Mouse (Mus musculus) G1E (cell line): ENCODE measurements around the gene Grm3. TPM values are rescaled to one million over a fixed set of nuclear protein-coding genes. Genes with fewer than 3 reads are reported as not detected.

Experiments
- ATAC-seq: 2 replicates; pipeline ENCODE4 v1.8.0; 2016; ENCODE audit warnings: mild to moderate bottlenecking; ENCODE audit not compliant: insufficient number of reproducible peaks, poor library complexity, low FRiP score, severe bottlenecking; ENCODE audit errors: extremely low read depth
- DNase-seq: peaks from one replicate; pipeline ENCODE4 v3.0.0; 2012; ENCODE audit warnings: low spot score
- H3K27me3 ChIP-seq: 2 replicates; pipeline ENCODE4 v1.6.1; 2012; ENCODE audit warnings: mild to moderate bottlenecking, low read length, inconsistent platforms; ENCODE audit not compliant: insufficient read depth
- H3K36me3 ChIP-seq: replicated peaks from 2 replicates; pipeline ENCODE3; 2012; ENCODE audit warnings: mild to moderate bottlenecking, inconsistent platforms
- H3K4me1 ChIP-seq: 2 replicates; pipeline ENCODE4 v1.6.1; 2012; ENCODE audit warnings: low read depth, low read length, inconsistent platforms, mixed read lengths; ENCODE audit not compliant: insufficient read depth
- H3K4me3 ChIP-seq: 2 replicates; pipeline ENCODE4 v1.5.1; 2012; ENCODE audit warnings: low read depth, mild to moderate bottlenecking, inconsistent platforms, low read length, moderate library complexity, mixed read lengths
- H3K9me3 ChIP-seq: replicated peaks from 2 replicates; pipeline ENCODE4 v1.6.1; 2012; ENCODE audit warnings: inconsistent platforms
- CTCF ChIP-seq: IDR thresholded peaks from 2 replicates; pipeline ENCODE4 v1.5.1; 2012; ENCODE audit warnings: low read depth, low read length, inconsistent platforms, mixed read lengths
- GATA1 ChIP-seq: IDR thresholded peaks from 2 replicates; pipeline ENCODE4 v1.6.1; 2012; ENCODE audit warnings: borderline replicate concordance, low read length, inconsistent platforms, mixed read lengths
- GATA2 ChIP-seq: IDR thresholded peaks from 2 replicates; pipeline ENCODE4 v1.6.1; 2012; ENCODE audit warnings: low read depth, low read length, inconsistent platforms, borderline replicate concordance
- POLR2AphosphoS5 ChIP-seq: IDR thresholded peaks from 2 replicates; pipeline ENCODE4 v1.6.1; 2012; ENCODE audit warnings: low read depth, low read length, inconsistent platforms; ENCODE audit not compliant: insufficient replicate concordance
- TAL1 ChIP-seq: conservative IDR thresholded peaks from 2 replicates; pipeline ENCODE4 v1.6.1; 2012; ENCODE audit warnings: low read depth, low read length, inconsistent platforms, mixed read lengths
- polyA plus RNA-seq: library from polyadenylated mRNA; stranded (reverse); fragments of >175 nt; gene quantifications from 2 replicates; pipeline ENCODE4 v1.2.3, GENCODE M21; 2012
- total RNA-seq, 2 experiments: library from RNA; stranded (forward) in 1 of 2; stranded (reverse) in 1 of 2; fragments of 200-1000 nt in 1 of 2; fragments of >200 nt in 1 of 2; fragmentation: Nextera tagmentation in 1 of 2; gene quantifications; 2 replicates each; pipeline ENCODE4 v1.2.3; 2014 to 2017

Grm3 gene
- total and polyA plus RNA-seq, 3 experiments: 0.05 TPM; not detected in 2

DNA sequence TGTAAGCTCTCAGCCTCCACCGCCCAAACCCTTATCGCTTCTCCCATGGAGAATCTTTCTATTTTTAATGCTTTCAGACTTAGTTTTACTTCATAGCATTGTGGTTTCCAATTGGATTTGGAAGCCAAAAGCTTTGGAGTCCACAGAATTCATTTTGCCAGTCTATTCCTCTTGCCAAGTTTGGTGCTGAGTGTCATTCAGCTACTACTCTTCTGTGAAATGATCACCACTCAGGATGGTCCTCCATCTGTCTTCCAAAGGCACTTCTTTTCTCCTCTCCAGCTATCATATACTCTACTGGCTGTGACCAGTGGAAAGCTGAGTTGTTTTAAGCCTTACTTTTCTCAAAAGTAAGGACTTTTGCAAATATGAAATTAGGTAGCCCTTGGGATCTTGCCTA is 86.4 kb downstream of the Grm3 start:
- no peaks in the 10 kb centered on the region for H3K4me1 ChIP-seq

DNA sequence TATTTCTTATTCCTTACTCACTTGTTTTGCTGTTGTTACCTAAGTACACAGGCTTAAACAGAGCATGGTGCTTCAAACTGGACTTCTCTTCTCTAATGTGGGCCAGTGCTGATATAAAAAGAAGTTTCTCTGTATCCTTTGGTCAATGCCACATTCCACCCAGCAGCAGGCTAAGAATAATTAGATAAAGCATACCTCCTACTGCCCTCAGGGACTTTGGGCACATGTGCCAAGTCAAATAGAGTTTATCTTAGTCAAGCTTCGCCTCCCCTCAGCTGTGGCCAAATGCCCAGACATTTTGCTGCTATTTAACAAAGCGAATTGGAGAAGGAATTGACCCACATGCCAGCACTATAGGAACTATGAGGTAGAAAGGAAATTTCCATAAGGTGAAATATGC is 97.8 kb downstream of the Grm3 start:
- H3K27me3 ChIP-seq: no peaks in the 10 kb centered on the region
- no peaks in the 10 kb centered on the region for H3K36me3 ChIP-seq
- no peaks in the 10 kb centered on the region for H3K4me1 ChIP-seq
- no peak for TF ChIP-seq GATA1
- TF ChIP-seq CTCF: no peak
- no peak for TF ChIP-seq GATA2
- TF ChIP-seq POLR2AphosphoS5: no peak
- TF ChIP-seq TAL1: no peak
- H3K4me3 ChIP-seq: no peak overlapping the region
- H3K9me3 ChIP-seq: no peaks in the 10 kb centered on the region
- DNase-seq (no peak), ATAC-seq (no peak)

More for the DNA sequence above, 86.4 kb downstream of the Grm3 start:
- no peak overlapping the region for H3K4me3 ChIP-seq
- TF ChIP-seq POLR2AphosphoS5: no peak
- no peak for TF ChIP-seq CTCF
- TF ChIP-seq GATA1: no peak
- TF ChIP-seq GATA2: no peak
- TF ChIP-seq TAL1: no peak
- no peaks in the 10 kb centered on the region for H3K9me3 ChIP-seq
- ATAC-seq (no peak), DNase-seq (no peak)
- no peaks in the 10 kb centered on the region for H3K36me3 ChIP-seq
- no peaks in the 10 kb centered on the region for H3K27me3 ChIP-seq

DNA sequence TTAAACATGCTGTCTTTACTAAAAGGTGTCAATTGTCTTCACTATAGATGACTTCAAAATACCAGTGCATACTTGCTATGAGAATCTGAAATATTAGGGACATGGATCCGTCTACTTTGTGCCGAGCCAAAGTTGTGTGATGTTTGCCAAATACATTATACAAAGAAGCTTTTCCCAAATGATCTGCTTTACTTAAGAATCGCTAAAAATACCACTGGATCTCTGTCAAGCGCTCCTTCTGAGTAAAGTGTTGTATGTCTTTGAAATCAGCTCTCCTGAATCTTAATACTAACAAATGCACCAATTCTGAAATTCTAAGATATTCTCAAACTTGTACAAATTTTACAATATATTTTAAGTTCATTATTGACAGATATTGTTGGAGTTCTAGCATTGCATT is 100.6 kb downstream of the Grm3 start:
- DNase-seq (no peak), ATAC-seq (no peak)
- TF ChIP-seq GATA1 (no peak), POLR2AphosphoS5 (no peak), CTCF (no peak), TAL1 (no peak), GATA2 (no peak)
- no peaks in the 10 kb centered on the region for H3K36me3 ChIP-seq
- H3K9me3 ChIP-seq: no peaks in the 10 kb centered on the region
- no peaks in the 10 kb centered on the region for H3K27me3 ChIP-seq
- no peak overlapping the region for H3K4me3 ChIP-seq
- H3K4me1 ChIP-seq: no peaks in the 10 kb centered on the region

DNA sequence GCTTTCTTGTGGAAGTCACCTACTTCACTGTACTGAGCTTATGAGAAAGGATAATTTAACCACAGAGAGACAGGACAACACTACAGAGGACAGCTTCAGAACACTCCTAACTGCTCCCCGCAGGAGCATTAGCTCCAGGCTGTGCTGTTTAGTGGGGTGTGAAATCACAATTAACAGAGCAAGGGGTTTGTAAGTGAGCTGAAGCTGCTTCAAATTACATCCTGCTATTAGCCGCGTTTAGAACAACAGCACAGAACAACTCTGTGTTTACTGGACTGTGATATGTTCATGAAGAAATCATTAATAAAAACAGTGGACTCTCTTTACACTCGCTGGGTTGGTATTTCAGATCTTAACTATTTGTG is 101.9 kb downstream of the Grm3 start:
- no peaks in the 10 kb centered on the region for H3K36me3 ChIP-seq
- no peaks in the 10 kb centered on the region for H3K4me1 ChIP-seq
- DNase-seq (no peak), ATAC-seq (no peak)
- H3K9me3 ChIP-seq: no peaks in the 10 kb centered on the region
- H3K4me3 ChIP-seq: no peak overlapping the region
- TF ChIP-seq POLR2AphosphoS5 (no peak), GATA2 (no peak)
- no peaks in the 10 kb centered on the region for H3K27me3 ChIP-seq

DNA sequence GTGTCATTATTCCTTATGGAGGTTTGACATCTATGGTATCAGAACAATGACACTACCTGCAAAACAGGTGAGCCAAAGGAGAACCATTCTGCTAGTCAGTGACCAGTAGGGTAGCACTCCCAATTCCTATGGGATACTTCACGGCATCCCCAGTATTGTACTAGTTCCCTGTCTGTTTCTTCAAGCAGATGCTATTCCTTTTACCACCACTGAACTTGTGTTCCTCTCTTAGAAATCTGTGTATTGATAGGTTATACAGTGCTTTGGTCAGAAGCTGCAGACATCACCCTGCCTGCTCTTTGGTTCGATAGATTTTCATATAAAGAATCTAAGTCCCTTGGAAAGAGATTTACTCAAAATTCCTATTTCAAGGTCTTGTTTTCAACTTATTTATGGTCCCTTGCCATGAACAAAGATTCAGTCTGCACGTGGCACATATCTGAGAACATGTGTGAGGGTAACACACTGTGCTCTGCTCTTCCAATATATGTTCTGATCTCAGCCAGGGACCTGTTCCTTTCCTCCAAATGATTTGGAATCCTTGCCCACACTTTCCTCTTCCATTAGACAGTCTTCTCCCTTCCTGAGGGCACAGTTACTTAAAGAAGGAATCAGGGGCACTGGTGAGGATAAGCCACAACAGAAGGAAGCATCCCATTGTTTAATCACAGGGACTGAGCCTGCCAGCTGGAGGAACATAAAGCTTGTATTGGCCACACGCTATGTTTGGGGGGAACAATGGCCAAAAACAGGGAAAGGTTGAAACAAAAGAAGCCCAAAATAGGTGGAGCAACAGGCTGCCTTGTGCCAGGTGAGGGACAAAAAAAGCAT is 102.5 kb downstream of the Grm3 start:
- no peak for ATAC-seq
- TF ChIP-seq GATA2 (no peak), POLR2AphosphoS5 (no peak), CTCF (no peak), GATA1 (no peak), TAL1 (no peak)
- no peak overlapping the region for H3K4me3 ChIP-seq
- H3K36me3 ChIP-seq: no peaks in the 10 kb centered on the region
- H3K9me3 ChIP-seq: no peaks in the 10 kb centered on the region
- H3K27me3 ChIP-seq: no peaks in the 10 kb centered on the region
- no peaks in the 10 kb centered on the region for H3K4me1 ChIP-seq
- no peak for DNase-seq

DNA sequence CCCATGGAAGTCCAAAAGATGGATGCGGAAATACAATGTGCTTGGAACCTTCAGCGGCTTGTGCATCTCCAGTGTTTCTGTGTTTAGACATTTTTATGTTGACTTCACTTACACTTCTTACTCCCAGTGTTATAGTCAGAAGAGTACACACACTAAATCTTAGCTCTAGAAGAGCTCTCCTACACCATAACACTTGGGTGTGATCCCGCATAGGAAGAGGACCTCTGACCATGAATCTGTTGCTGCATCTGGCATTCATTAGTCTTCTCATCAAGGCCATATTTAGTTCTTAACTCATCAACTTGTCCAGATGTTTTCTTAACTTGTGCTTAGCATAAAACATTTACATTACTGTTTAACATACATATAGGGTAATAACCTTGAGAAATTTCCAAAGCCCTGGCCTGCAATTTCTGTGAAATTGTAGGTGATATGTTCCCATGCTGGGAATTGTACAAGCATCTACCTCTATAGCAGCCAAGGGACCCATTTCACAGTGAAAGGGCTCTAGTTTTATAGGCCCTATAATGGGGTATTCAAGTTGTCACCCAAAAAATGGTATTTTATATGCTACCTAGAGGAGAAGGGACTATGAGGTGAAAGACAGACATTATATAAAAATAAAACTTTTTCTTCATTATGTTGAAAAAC is 103.4 kb downstream of the Grm3 start:
- H3K4me1 ChIP-seq: no peaks in the 10 kb centered on the region
- no peaks in the 10 kb centered on the region for H3K27me3 ChIP-seq
- DNase-seq: no peak
- H3K36me3 ChIP-seq: no peaks in the 10 kb centered on the region
- TF ChIP-seq POLR2AphosphoS5 (no peak), CTCF (no peak), GATA2 (no peak), TAL1 (no peak), GATA1 (no peak)
- no peak overlapping the region for H3K4me3 ChIP-seq
- no peaks in the 10 kb centered on the region for H3K9me3 ChIP-seq
- no peak for ATAC-seq
